Mouse (Mus musculus): Measurements from ENCODE around the gene Dnah14.

Gene Dnah14

GRCm38 (mm10) chr1:181599376-181599775 lies 23.0 kb downstream of the Dnah14 start:
- DNase-seq (ENCODE audit: low read depth, low spot score) = no peak

GRCm38 (mm10) chr1:181611118-181611517 lies 34.8 kb downstream of the Dnah14 start:
- DNase-seq (ENCODE audit: low read depth, low spot score) = no peak

GRCm38 (mm10) chr1:181615866-181616491 lies 39.6 kb downstream of the Dnah14 start:
- peak; percentile 20 for DNase-seq (ENCODE audit: low read depth, low spot score)

- no peak for DNase-seq (ENCODE audit: low read depth, low spot score)
Observed at GRCm38 (mm10) chr1:181617332-181617731, 41.0 kb downstream of the Dnah14 start.

- no peak for DNase-seq (ENCODE audit: low read depth, low spot score)
Observed at GRCm38 (mm10) chr1:181623149-181623680, 46.9 kb downstream of the Dnah14 start.

- no peak for DNase-seq (ENCODE audit: low read depth, low spot score)
Observed at GRCm38 (mm10) chr1:181624876-181625275, 48.5 kb downstream of the Dnah14 start.

GRCm38 (mm10) chr1:181628276-181628675 lies 51.9 kb downstream of the Dnah14 start:
- no peak for DNase-seq (ENCODE audit: low read depth, low spot score)

- DNase-seq (ENCODE audit: low read depth, low spot score) = no peak
Observed at GRCm38 (mm10) chr1:181631371-181631770, 55.0 kb downstream of the Dnah14 start.

GRCm38 (mm10) chr1:181637997-181638713 lies 61.8 kb downstream of the Dnah14 start:
- no peak for DNase-seq (ENCODE audit: low read depth, low spot score)

GRCm38 (mm10) chr1:181640383-181640782 lies 64.0 kb downstream of the Dnah14 start:
- no peak for DNase-seq (ENCODE audit: low read depth, low spot score)

GRCm38 (mm10) chr1:181647467-181647866 lies 71.1 kb downstream of the Dnah14 start:
- DNase-seq (ENCODE audit: low read depth, low spot score) = no peak

GRCm38 (mm10) chr1:181653481-181653880 lies 77.1 kb downstream of the Dnah14 start:
- no peak for DNase-seq (ENCODE audit: low read depth, low spot score)

- DNase-seq (ENCODE audit: low read depth, low spot score) = no peak
Observed at GRCm38 (mm10) chr1:181656421-181656820, 80.1 kb downstream of the Dnah14 start.

GRCm38 (mm10) chr1:181666801-181667200 lies 90.4 kb downstream of the Dnah14 start:
- no peak for DNase-seq (ENCODE audit: low read depth, low spot score)

GRCm38 (mm10) chr1:181694729-181695498 lies 118.6 kb downstream of the Dnah14 start:
- DNase-seq (ENCODE audit: low read depth, low spot score) = no peak

GRCm38 (mm10) chr1:181728707-181729106 lies 152.3 kb downstream of the Dnah14 start:
- DNase-seq (ENCODE audit: low read depth, low spot score) = no peak

GRCm38 (mm10) chr1:181733517-181733916 lies 157.2 kb downstream of the Dnah14 start:
- DNase-seq (ENCODE audit: low read depth, low spot score) = no peak

- DNase-seq (ENCODE audit: low read depth, low spot score) = no peak
Observed at GRCm38 (mm10) chr1:181740259-181740658, 163.9 kb downstream of the Dnah14 start.

GRCm38 (mm10) chr1:181742251-181742885 lies 166.0 kb downstream of the Dnah14 start:
- no peak for DNase-seq (ENCODE audit: low read depth, low spot score)

- no peak for DNase-seq (ENCODE audit: low read depth, low spot score)
Observed at GRCm38 (mm10) chr1:181769392-181769791, 193.0 kb downstream of the Dnah14 start.

- no peak for DNase-seq (ENCODE audit: low read depth, low spot score)
Observed at GRCm38 (mm10) chr1:181771871-181772270, 195.5 kb downstream of the Dnah14 start.

- DNase-seq (ENCODE audit: low read depth, low spot score) = no peak
Observed at GRCm38 (mm10) chr1:181776541-181776940, 200.2 kb downstream of the Dnah14 start.

All from retina, adult 2 months (tissue).